Mouse (Mus musculus) left cerebral cortex, postnatal 36 days (tissue): ENCODE measurements at regions not wholly inside any gene's neighbourhood (a gene's known extent, or its start where the extent isn't known, plus 50 kb on each side); places are given as distances from the start of the nearest gene placed in this dataset.

Experiments used
- DNase-seq, 2 experiments: peaks; one replicate each; pipeline ENCODE4 v3.0.0; 2021 to 2022; ENCODE audit warnings: low spot score in 2 of 2, mixed read lengths in 1 of 2
- intact Hi-C: fragments of 180-260 bp; cut with DNase I; formaldehyde crosslinking; loops from one replicate; pipeline ENCODE4 v1.15.1; 2025

DNA sequence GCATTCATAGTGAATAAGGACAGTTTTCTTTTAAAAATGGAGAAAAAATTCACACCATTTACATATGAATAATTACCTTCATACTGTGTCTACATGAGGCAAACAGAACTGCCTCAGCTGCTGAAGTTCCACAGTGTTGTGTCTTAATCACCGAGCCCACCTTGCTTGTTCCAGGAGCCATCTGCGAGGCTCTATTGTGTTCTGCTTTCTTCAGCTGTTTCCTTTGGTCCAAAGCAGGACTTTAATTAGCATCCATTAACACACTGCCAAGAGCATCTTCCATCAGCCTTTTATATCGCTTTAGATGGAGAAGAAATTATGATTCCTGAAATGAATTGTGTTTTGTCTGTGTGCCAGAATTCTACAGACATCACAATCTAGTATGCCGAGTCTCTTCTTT lies 3423.1 kb upstream of the Lrrc6 start:
- peak; percentile 4 to 19 for DNase-seq
- intact Hi-C loops = loop anchor here (5.0 kb wide), 1 partner anchor 987 kb away; no protein-coding TSS in a partner anchor

DNA sequence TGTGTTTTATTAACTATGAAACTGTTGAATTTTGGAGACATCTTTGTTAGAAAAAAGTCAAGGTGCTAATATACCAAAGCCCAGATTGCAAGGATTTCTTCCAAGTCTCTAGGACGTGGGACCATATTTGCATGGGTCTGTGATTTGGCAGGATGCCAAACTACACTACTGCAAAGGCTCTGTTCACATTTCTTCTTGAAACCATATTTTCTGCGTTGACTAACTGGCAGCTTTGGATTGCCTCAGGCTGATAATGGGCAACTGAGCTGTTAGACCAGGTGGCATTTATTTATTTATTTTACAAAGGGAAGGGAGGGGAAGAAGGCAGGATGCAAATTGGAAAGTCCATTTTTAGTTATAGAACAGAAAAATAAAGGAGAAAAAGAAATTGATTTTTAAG lies 3422.6 kb upstream of the Lrrc6 start:
- intact Hi-C loops = loop anchor here (5.0 kb wide), 1 partner anchor 986 kb away; no protein-coding TSS in a partner anchor
- DNase-seq = no peak

- no peak for DNase-seq
- intact Hi-C loops = loop anchor here (5.0 kb wide), 1 partner anchor 985 kb away; no protein-coding TSS in a partner anchor
These were observed 3421.5 kb upstream of the Lrrc6 start for GRCm38 (mm10) chr15:69922176-69922575.

GRCm38 (mm10) chr15:69885764-69886163 lies 3385.1 kb upstream of the Lrrc6 start:
- no peak for DNase-seq
- intact Hi-C loops = no loop called here

DNA sequence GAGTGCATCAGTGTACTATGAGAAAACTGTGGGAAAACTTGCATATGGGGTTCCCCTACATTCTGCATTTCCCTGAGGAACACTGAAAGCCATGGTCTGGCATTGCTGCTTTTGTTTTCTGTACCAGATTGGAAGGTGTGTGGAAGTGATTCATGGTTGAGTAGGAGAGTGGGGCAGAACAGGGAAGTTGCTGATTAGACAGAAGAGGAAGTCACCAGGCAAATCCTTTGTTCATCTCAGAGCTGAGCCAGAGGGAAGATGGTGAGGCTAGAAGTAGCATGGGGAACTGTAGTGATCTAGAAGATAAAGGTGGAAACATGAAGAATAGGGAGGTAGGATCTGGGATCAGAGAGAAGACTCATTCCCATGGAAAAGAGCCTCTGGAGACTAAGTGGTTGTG lies 3377.8 kb upstream of the Lrrc6 start:
- intact Hi-C loops = no loop called here
- no peak for DNase-seq

DNA sequence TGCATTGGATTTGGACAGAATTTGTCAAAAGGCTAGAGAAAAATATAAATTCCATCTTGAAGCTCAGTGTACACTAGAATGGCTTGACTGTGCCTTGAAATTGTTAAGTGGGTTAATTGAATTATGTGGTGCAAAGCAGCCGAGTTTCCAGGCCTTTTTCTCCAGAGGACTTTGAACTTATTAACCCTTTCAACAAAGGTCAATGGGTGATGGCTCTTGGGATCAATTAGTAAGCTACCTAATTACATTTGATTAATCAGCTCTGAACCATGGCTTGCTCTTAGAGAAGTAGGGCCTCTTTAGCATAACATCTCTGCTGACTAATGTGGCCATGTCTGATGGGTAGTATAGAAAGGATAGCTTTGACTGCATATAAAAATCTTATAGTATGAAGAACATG lies 3352.8 kb upstream of the Lrrc6 start:
- intact Hi-C loops = no loop called here
- DNase-seq = no peak

- no peak for DNase-seq
- intact Hi-C loops = no loop called here
These were observed 3348.9 kb upstream of the Lrrc6 start for GRCm38 (mm10) chr15:69849644-69850043.
